Comparison of ENCODE assay signal across 21 mouse cellular contexts in genomic region chr10:68164137-68164536, GRCm38 (mm10).
A peak's percentile ranks its signal among the peaks of the same experiment; 100 is the strongest.
DNase-seq lines count a peak whose midpoint lies in the region; ATAC-seq and TF ChIP-seq lines count a peak whose summit lies in the region.
"Had no signal": no experiment of that assay in that cellular context is flagged by ENCODE, and none has a peak within 500 bp of the region (broad histone marks: within the 10 kb centered on the region; RNA-seq: fewer than 3 reads in every experiment).

No protein-coding gene starts in this region.

- TF ChIP-seq RAD21 in MEL (IDR thresholded peaks at IDR 0.05; ENCODE audit: low read depth, low read length): no peak

- H3K9ac ChIP-seq in lung, embryonic 14.5 days: no peak overlapping the region
- H3K9ac ChIP-seq in lung, postnatal 0 days (replicated peaks; ENCODE audit: low read depth): no peak overlapping the region
- no peak overlapping the region for H3K9ac ChIP-seq in MEL (ENCODE audit: control insufficient read depth, low read depth, low read length, poor library complexity, severe bottlenecking)
- H3K9ac ChIP-seq: embryonic facial prominence, embryonic 12.5 days; embryonic facial prominence, embryonic 15.5 days; forebrain, embryonic 13.5 days; hindbrain, embryonic 12.5 days; hindbrain, embryonic 15.5 days had no signal

- no peak for TF ChIP-seq CTCF in lung, embryonic 14.5 days (IDR thresholded peaks at IDR 0.05; ENCODE audit: low read depth)
- no peak for TF ChIP-seq CTCF in lung, postnatal 0 days (IDR thresholded peaks at IDR 0.05)
- TF ChIP-seq CTCF in MEL (IDR thresholded peaks at IDR 0.05 in 2 of 3, conservative IDR thresholded peaks at IDR 0.05 in 1 of 3; ENCODE audit: control insufficient read depth in 1 of 3, insufficient read depth in 1 of 3, low read depth in 2 of 3, low read length in 3 of 3, poor library complexity in 1 of 3, severe bottlenecking in 1 of 3): no peak

- no peaks in the 10 kb centered on the region for H3K79me2 ChIP-seq in MEL (ENCODE audit: control insufficient read depth, insufficient read depth, low read length, poor library complexity)

- H3K4me3 ChIP-seq in lung, embryonic 14.5 days (ENCODE audit: low read depth, low read length): no peak overlapping the region
- H3K4me3 ChIP-seq in lung, postnatal 0 days (ENCODE audit: low read depth, low read length): no peak overlapping the region
- H3K4me3 ChIP-seq in MEL (ENCODE audit: control insufficient read depth in 1 of 2, insufficient read depth in 1 of 2, low read depth in 2 of 2, low read length in 2 of 2): peak overlapping the region in 1 of 2 experiments; percentile 24; a peak in 2 of 4 replicates
- H3K4me3 ChIP-seq: embryonic facial prominence, embryonic 12.5 days; embryonic facial prominence, embryonic 15.5 days; forebrain, embryonic 13.5 days; hindbrain, embryonic 12.5 days; hindbrain, embryonic 15.5 days had no signal

- no peaks in the 10 kb centered on the region for H3K27me3 ChIP-seq in lung, embryonic 14.5 days (ENCODE audit: insufficient read depth, low read length)
- no peaks in the 10 kb centered on the region for H3K27me3 ChIP-seq in lung, postnatal 0 days (replicated peaks; ENCODE audit: insufficient read depth, low read length)
- no peaks in the 10 kb centered on the region for H3K27me3 ChIP-seq in MEL (ENCODE audit: control insufficient read depth in 1 of 2, insufficient read depth in 2 of 2, low read length in 2 of 2)
- H3K27me3 ChIP-seq: embryonic facial prominence, embryonic 12.5 days; embryonic facial prominence, embryonic 15.5 days; forebrain, embryonic 13.5 days; hindbrain, embryonic 12.5 days; hindbrain, embryonic 15.5 days had no signal

- TF ChIP-seq POLR2A in MEL (IDR thresholded peaks at IDR 0.05; ENCODE audit: control insufficient read depth in 1 of 2, insufficient read depth in 1 of 2, low read depth in 1 of 2, low read length in 2 of 2, poor library complexity in 1 of 2): no peak

- H3K9me3 ChIP-seq in lung, embryonic 14.5 days (ENCODE audit: low read depth, low read length): no peaks in the 10 kb centered on the region
- no peaks in the 10 kb centered on the region for H3K9me3 ChIP-seq in lung, postnatal 0 days (ENCODE audit: low read length)
- no peaks in the 10 kb centered on the region for H3K9me3 ChIP-seq in MEL (replicated peaks; ENCODE audit: insufficient read depth, low read length)
- H3K9me3 ChIP-seq: embryonic facial prominence, embryonic 12.5 days; embryonic facial prominence, embryonic 15.5 days; forebrain, embryonic 13.5 days; hindbrain, embryonic 12.5 days; hindbrain, embryonic 15.5 days had no signal

- H3K27ac ChIP-seq in lung, embryonic 14.5 days (ENCODE audit: low read depth): no peak overlapping the region
- H3K27ac ChIP-seq in lung, postnatal 0 days (ENCODE audit: low read length): no peak overlapping the region
- H3K27ac ChIP-seq in MEL (ENCODE audit: control insufficient read depth, low read depth, low read length): no peak overlapping the region
- H3K27ac ChIP-seq: embryonic facial prominence, embryonic 12.5 days; embryonic facial prominence, embryonic 15.5 days; forebrain, embryonic 13.5 days; hindbrain, embryonic 12.5 days; hindbrain, embryonic 15.5 days had no signal

- H3K4me1 ChIP-seq in lung, embryonic 14.5 days (ENCODE audit: insufficient read depth): peaks cover 18% of the 10 kb centered on the region
- peaks cover 10% of the 10 kb centered on the region; the same call in 1 of the 2 replicates for H3K4me1 ChIP-seq in lung, postnatal 0 days (ENCODE audit: insufficient read depth, low read depth, low read length)
- no peaks in the 10 kb centered on the region; a peak in 2 of 4 replicates for H3K4me1 ChIP-seq in MEL (ENCODE audit: control insufficient read depth in 1 of 2, insufficient read depth in 2 of 2, low read length in 2 of 2)

- TF ChIP-seq EP300 in lung, postnatal 0 days (IDR thresholded peaks at IDR 0.05): no peak
- peak; percentile 11 to 37; a peak in 1 of 4 replicates for TF ChIP-seq EP300 in MEL (IDR thresholded peaks at IDR 0.05; ENCODE audit: low read depth in 1 of 2, low read length in 2 of 2)

- no peak overlapping the region for H3K4me2 ChIP-seq in lung, embryonic 14.5 days
- no peak overlapping the region for H3K4me2 ChIP-seq in lung, postnatal 0 days (replicated peaks; ENCODE audit: low read depth, low read length)
- H3K4me2 ChIP-seq: embryonic facial prominence, embryonic 12.5 days; embryonic facial prominence, embryonic 15.5 days; forebrain, embryonic 13.5 days; heart, embryonic 11.5 days; hindbrain, embryonic 12.5 days; hindbrain, embryonic 15.5 days had no signal

- WGBS in lung, embryonic 14.5 days: 73% methylated on average over 2 of the region's 2 CpGs
- WGBS in lung, postnatal 0 days: 74% methylated on average over 2 of the region's 2 CpGs

- ATAC-seq in lung, embryonic 14.5 days (ENCODE audit: insufficient read depth): no peak
- ATAC-seq in lung, postnatal 0 days: no peak
- ATAC-seq in erythroid progenitor cell, adult 5-6 weeks (replicated peaks; ENCODE audit: low FRiP score, poor library complexity, severe bottlenecking): 0 out of 2 replicates have a peak, but pooled peaks have one; percentile 28
- no peak for ATAC-seq in activated CD4-positive, CD25-positive, alpha-beta regulatory T cell, adult 4 months
- ATAC-seq: CD4-positive, CD25-positive, alpha-beta regulatory T cell, adult 4 months; forebrain, embryonic 13.5 days had no signal

- peak; percentile 37 for DNase-seq in lung, embryonic 14.5 days
- DNase-seq in lung, postnatal 0 days (ENCODE audit: low spot score): no peak
- peak; percentile 36 for DNase-seq in MEL (ENCODE audit: low read depth, low spot score)
- no peak for DNase-seq in cerebellum, postnatal 10 days
- DNase-seq: adrenal gland, postnatal 10 days; adrenal gland, postnatal 36 days; cerebellum, adult 18-20 months; cerebellum, adult 9-10 months; cerebellum, postnatal 25 days; gastrocnemius, postnatal 10 days; gastrocnemius, postnatal 36 days; heart, adult 11 months had no signal

- H3K36me3 ChIP-seq in lung, embryonic 14.5 days (ENCODE audit: insufficient read depth): peaks cover 3% of the 10 kb centered on the region; the same call in 1 of the 2 replicates
- no peaks in the 10 kb centered on the region for H3K36me3 ChIP-seq in lung, postnatal 0 days (ENCODE audit: insufficient read depth, low read length)
- H3K36me3 ChIP-seq in MEL (ENCODE audit: control insufficient read depth in 1 of 2, insufficient read depth in 2 of 2, low read length in 2 of 2): peaks cover 0 to 2% of the 10 kb centered on the region in 2 experiments; a peak in 2 of 4 replicates
- H3K36me3 ChIP-seq: hindbrain, embryonic 12.5 days; hindbrain, embryonic 15.5 days had no signal

TF ChIP-seq in MEL, 35 proteins besides CTCF, POLR2A, EP300 and RAD21:
- TF ChIP-seq SMC3 (IDR thresholded peaks at IDR 0.05; ENCODE audit: low read depth, low read length) (no peak), GATA1 (IDR thresholded peaks at IDR 0.05; ENCODE audit: low read depth, low read length) (0 out of 2 replicates have a peak, but pooled peaks have one; percentile 17), MYB (IDR thresholded peaks at IDR 0.05; ENCODE audit: low read depth, low read length) (no peak), ZNF384 (IDR thresholded peaks at IDR 0.05; ENCODE audit: low read depth, low read length) (peak; percentile 36; the same call in 1 of the 2 replicates), TCF12 (IDR thresholded peaks at IDR 0.05; ENCODE audit: low read depth, low read length) (peak; percentile 41; the same call in 1 of the 2 replicates), ETS1 (IDR thresholded peaks at IDR 0.05; ENCODE audit: low read depth, low read length) (peak; percentile 68), CHD2 (IDR thresholded peaks at IDR 0.05; ENCODE audit: low read length) (no peak), CHD1 (IDR thresholded peaks at IDR 0.05; ENCODE audit: low read depth, low read length) (no peak), KAT2A (conservative IDR thresholded peaks at IDR 0.05; ENCODE audit: low read depth, low read length) (no peak), JUND (IDR thresholded peaks at IDR 0.05; ENCODE audit: low read depth, low read length) (no peak), NRF1 (IDR thresholded peaks at IDR 0.05; ENCODE audit: insufficient read depth, low read depth, low read length, poor library complexity, severe bottlenecking) (no peak), E2F4 (IDR thresholded peaks at IDR 0.05; ENCODE audit: borderline replicate concordance, low read depth, low read length) (no peak), GABPA (IDR thresholded peaks at IDR 0.05; ENCODE audit: low read depth, low read length) (no peak), BHLHE40 (IDR thresholded peaks at IDR 0.05; ENCODE audit: borderline replicate concordance, low read depth, low read length) (no peak), ZMIZ1 (IDR thresholded peaks at IDR 0.05; ENCODE audit: low read depth, low read length) (no peak), HCFC1 (IDR thresholded peaks at IDR 0.05; ENCODE audit: low read depth, low read length) (no peak)

Comparison
In these comparisons a context has a peak if more than half of its experiments do, and no peak if none do; other contexts are left out.
1. DNase-seq: peak in lung, embryonic 14.5 days (single experiment) and MEL (single experiment); none in lung, postnatal 0 days (single experiment) and cerebellum, postnatal 10 days (0 of 2).